Mouse (Mus musculus): ENCODE measurements around the gene Vmn1r188. TPM values are rescaled to one million over a fixed set of nuclear protein-coding genes. Genes with fewer than 3 reads are reported as not detected.
"Not testable (repeated sequence)": the region's sequence is repeated elsewhere in the genome, so short reads cannot be mapped to it uniquely, and the experiment has no call there.

The Vmn1r188 gene
- polyA plus RNA-seq, 1 experiment from 2014 or later = not detected

DNA sequence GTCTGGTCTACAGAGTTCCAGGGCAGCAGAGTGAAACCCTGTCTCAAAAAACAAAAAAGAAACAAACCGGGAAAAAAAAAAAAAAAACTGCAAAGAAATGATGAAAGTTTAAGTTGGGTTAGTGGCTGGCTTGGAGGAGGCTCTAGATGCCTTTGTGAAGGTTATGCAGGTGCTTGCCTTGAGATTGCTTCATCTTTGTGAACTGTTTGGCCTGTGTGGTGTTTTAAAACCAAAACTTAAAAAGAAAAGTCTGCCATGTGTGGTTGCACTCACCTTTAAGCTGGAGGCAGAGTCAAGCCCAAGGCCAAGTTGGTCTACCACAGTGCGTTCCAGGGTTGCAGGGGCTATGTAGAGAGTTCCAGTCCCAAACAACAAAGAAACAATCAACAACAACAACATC lies 35.2 kb upstream of the Vmn1r188 start:
- 62% methylated on average over 2 of the region's 2 CpGs for WGBS (ENCODE audit: insufficient replicate concordance)
- no peak for ATAC-seq (ENCODE audit: low read depth)
- Histone ChIP-seq H3K9me3 (replicated peaks; ENCODE audit: control insufficient read depth, low read length) (no peaks in the 10 kb centered on the region), H3K27ac (ENCODE audit: low read length) (no peak overlapping the region), H3K4me3 (ENCODE audit: low read depth, low read length) (no peak overlapping the region), H3K4me2 (ENCODE audit: low read depth, low read length) (no peak overlapping the region), H3K36me3 (ENCODE audit: control insufficient read depth, insufficient read depth) (no peaks in the 10 kb centered on the region), H3K27me3 (ENCODE audit: control insufficient read depth, insufficient read depth, low read depth, low read length) (no peaks in the 10 kb centered on the region), H3K9ac (ENCODE audit: low read depth, low read length) (no peak overlapping the region), H3K4me1 (ENCODE audit: control insufficient read depth, low read depth, low read length) (peaks cover 31% of the 10 kb centered on the region)

DNA sequence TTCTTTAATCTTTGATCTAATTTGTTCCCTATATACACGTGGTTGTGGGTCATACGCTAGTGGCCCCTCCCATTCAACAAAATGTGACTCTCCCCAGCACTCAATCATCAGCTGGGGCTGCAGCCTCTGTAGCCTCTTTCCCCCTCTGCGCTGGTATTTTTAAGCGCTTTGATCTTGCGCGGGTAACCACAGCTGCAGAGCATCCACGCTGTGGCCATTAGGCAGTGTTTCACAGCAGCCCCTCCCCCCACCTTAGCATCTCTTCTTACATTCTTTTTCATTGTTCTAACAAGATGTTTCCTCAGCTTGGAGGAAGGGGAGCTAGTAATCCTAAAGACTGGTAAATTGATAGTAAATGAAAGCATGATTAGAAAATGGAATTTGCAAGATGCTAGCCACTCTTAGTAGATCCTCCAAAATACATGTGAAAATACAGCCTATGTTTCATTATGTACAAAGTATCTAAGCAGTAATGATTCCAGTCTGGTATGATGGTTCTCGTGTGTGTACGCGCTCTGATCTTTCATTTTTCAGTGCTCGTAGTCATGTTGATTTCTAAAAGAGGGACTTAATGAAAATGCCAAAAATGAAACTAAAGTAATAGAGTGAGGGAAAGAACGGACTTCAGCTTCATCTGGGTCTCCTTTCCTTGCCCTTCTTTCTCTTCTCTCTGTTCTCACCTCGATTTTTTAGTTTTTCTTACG lies 34.4 kb upstream of the Vmn1r188 start:
- Histone ChIP-seq H3K4me3 (ENCODE audit: low read depth, low read length) (peak overlapping the region; percentile 63), H3K9ac (ENCODE audit: low read depth, low read length) (peak overlapping the region; percentile 63), H3K27ac (ENCODE audit: low read length) (peak overlapping the region; percentile 50), H3K4me2 (ENCODE audit: low read depth, low read length) (peak overlapping the region; percentile 85), H3K9me3 (replicated peaks; ENCODE audit: control insufficient read depth, low read length) (no peaks in the 10 kb centered on the region), H3K4me1 (ENCODE audit: control insufficient read depth, low read depth, low read length) (peaks cover 25% of the 10 kb centered on the region), H3K27me3 (ENCODE audit: control insufficient read depth, insufficient read depth, low read depth, low read length) (no peaks in the 10 kb centered on the region), H3K36me3 (ENCODE audit: control insufficient read depth, insufficient read depth) (no peaks in the 10 kb centered on the region)
- no peak for ATAC-seq (ENCODE audit: low read depth)
- under 1% methylated on average over 14 of the region's 14 CpGs for WGBS (ENCODE audit: insufficient replicate concordance)

DNA sequence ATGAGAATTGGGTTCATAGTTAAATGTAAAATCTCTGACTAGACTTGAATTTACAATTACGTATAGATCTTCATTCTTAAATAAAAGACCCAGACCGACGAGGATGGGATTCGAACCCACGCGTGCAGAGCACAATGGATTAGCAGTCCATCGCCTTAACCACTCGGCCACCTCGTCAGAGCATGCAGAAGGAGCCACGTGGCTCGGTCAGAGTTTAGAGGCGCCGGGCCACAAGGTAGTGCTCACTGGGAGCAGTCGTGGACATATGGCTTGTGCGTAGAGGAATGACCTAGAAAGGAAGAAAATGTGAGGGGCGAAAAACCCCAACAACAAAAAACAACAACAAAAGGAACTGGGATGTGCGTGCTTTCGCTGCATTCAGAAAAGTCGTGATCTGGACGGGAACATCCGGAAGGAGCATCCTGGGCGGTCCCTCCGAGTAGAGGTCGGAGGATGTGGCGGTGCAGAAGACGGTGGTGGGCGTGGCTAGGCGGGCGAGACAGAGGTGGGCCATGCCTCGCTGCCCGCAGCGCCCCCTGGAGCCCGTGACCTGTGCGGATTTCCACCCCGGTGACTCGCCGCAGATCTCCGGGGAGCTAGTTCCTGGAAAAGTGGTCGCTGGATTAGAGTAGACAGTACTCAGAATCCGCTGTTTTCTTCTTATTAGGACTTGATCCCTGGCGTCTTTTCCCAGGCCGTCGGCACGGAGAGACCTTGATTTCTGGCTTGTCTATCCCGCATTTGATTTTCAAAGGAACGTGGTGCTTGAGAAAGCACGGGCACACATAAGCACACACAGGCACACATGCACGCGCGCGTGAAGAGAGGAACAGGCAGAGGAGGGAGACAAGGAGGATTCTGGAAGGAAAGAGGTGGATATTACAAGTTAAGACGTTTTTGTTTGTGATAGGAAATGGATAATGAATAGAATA lies 33.4 kb upstream of the Vmn1r188 start:
- H3K4me1 ChIP-seq (ENCODE audit: control insufficient read depth, low read depth, low read length) = peaks cover 18% of the 10 kb centered on the region
- H3K9me3 ChIP-seq (replicated peaks; ENCODE audit: control insufficient read depth, low read length) = no peaks in the 10 kb centered on the region
- peak overlapping the region; percentile 63 for H3K4me3 ChIP-seq (ENCODE audit: low read depth, low read length)
- no peaks in the 10 kb centered on the region for H3K36me3 ChIP-seq (ENCODE audit: control insufficient read depth, insufficient read depth)
- H3K9ac ChIP-seq (ENCODE audit: low read depth, low read length) = peak overlapping the region; percentile 66
- H3K27me3 ChIP-seq (ENCODE audit: control insufficient read depth, insufficient read depth, low read depth, low read length) = no peaks in the 10 kb centered on the region
- peak; percentile 94 for ATAC-seq (ENCODE audit: low read depth)
- WGBS (ENCODE audit: insufficient replicate concordance) = under 1% methylated on average over 52 of the region's 52 CpGs
- peak overlapping the region; percentile 85 for H3K4me2 ChIP-seq (ENCODE audit: low read depth, low read length)
- peak overlapping the region; percentile 70 for H3K27ac ChIP-seq (ENCODE audit: low read length)

DNA sequence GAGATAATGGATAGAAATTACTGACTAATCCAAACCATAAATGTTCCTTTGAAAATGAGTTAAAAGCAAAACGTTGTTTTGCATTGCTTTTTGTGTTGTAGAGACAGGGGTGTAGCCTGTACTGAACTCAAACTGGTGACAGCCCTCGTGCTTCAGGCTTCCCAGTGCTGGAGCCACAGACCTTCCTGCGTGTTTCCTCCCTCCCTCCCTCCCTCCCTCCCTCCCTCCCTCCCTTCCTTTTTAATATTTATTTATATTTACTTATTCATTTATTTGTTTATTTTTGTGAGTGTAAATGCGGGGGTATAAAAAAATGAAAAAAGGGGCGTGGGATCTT lies 32.7 kb upstream of the Vmn1r188 start:
- no peaks in the 10 kb centered on the region for H3K36me3 ChIP-seq (ENCODE audit: control insufficient read depth, insufficient read depth)
- H3K27me3 ChIP-seq (ENCODE audit: control insufficient read depth, insufficient read depth, low read depth, low read length) = no peaks in the 10 kb centered on the region
- H3K4me2 ChIP-seq (ENCODE audit: low read depth, low read length) = peak overlapping the region; percentile 85
- no peak overlapping the region for H3K27ac ChIP-seq (ENCODE audit: low read length)
- H3K9me3 ChIP-seq (replicated peaks; ENCODE audit: control insufficient read depth, low read length) = no peaks in the 10 kb centered on the region
- peaks cover 18% of the 10 kb centered on the region for H3K4me1 ChIP-seq (ENCODE audit: control insufficient read depth, low read depth, low read length)
- H3K4me3 ChIP-seq (ENCODE audit: low read depth, low read length) = peak overlapping the region; percentile 63
- peak overlapping the region; percentile 66 for H3K9ac ChIP-seq (ENCODE audit: low read depth, low read length)
- WGBS (ENCODE audit: insufficient replicate concordance) = 10% methylated on average over 5 of the region's 5 CpGs
- ATAC-seq (ENCODE audit: low read depth) = no peak

DNA sequence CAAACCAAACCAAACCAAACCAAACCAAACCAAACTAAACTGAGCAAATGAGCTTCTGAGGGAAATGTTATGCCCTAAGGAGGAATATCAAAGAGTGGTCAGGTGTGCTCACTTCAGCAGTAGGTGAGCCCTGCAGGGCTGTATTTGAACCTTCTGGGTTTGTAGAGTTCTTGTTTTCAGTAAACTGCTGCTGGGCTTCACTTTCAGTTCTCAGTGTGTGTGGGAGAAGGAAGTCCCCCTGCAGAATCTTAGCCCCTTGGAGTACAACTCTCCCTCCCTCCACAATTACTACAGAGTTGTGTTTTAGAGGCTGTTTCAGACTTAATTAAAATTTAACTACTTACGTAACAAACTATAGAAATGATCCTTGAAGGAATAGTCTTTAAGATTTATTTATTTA lies 30.5 kb upstream of the Vmn1r188 start:
- Histone ChIP-seq H3K9me3 (replicated peaks; ENCODE audit: control insufficient read depth, low read length) (no peaks in the 10 kb centered on the region), H3K4me2 (ENCODE audit: low read depth, low read length) (no peak overlapping the region), H3K27ac (ENCODE audit: low read length) (no peak overlapping the region), H3K4me3 (ENCODE audit: low read depth, low read length) (no peak overlapping the region), H3K9ac (ENCODE audit: low read depth, low read length) (no peak overlapping the region), H3K27me3 (ENCODE audit: control insufficient read depth, insufficient read depth, low read depth, low read length) (no peaks in the 10 kb centered on the region), H3K36me3 (ENCODE audit: control insufficient read depth, insufficient read depth) (no peaks in the 10 kb centered on the region), H3K4me1 (ENCODE audit: control insufficient read depth, low read depth, low read length) (peaks cover 18% of the 10 kb centered on the region)
- ATAC-seq (ENCODE audit: low read depth) = no peak
- 83% methylated on average over 1 of the region's 1 CpGs for WGBS (ENCODE audit: insufficient replicate concordance)

DNA sequence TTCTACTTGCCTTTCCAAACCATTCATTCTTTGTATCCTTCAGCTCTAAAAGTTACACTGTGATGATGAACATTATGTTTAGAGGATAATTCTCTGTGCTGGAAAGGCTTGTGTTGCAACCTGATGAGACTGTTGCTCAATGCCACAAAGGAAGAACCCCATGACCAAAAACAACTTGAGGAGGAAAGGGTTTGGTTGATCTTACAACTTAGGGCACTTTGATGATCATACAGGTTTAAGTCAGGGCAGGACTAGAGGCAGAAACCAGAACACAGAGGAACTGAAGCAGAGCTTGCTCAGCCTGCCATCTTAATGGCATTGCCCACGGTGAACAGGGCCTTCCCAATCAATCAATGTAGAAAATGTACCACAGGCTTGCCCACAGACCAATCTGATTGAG lies 22.8 kb upstream of the Vmn1r188 start:
- H3K9me3 ChIP-seq (replicated peaks; ENCODE audit: control insufficient read depth, low read length) = no peaks in the 10 kb centered on the region
- H3K9ac ChIP-seq (ENCODE audit: low read depth, low read length) = no peak overlapping the region
- H3K27ac ChIP-seq (ENCODE audit: low read length) = no peak overlapping the region
- H3K4me2 ChIP-seq (ENCODE audit: low read depth, low read length) = no peak overlapping the region
- no peak for ATAC-seq (ENCODE audit: low read depth)
- no peaks in the 10 kb centered on the region for H3K27me3 ChIP-seq (ENCODE audit: control insufficient read depth, insufficient read depth, low read depth, low read length)
- WGBS (ENCODE audit: insufficient replicate concordance) = 33% methylated on average over 1 of the region's 1 CpGs
- no peaks in the 10 kb centered on the region for H3K36me3 ChIP-seq (ENCODE audit: control insufficient read depth, insufficient read depth)
- no peaks in the 10 kb centered on the region for H3K4me1 ChIP-seq (ENCODE audit: control insufficient read depth, low read depth, low read length)
- H3K4me3 ChIP-seq (ENCODE audit: low read depth, low read length) = no peak overlapping the region

DNA sequence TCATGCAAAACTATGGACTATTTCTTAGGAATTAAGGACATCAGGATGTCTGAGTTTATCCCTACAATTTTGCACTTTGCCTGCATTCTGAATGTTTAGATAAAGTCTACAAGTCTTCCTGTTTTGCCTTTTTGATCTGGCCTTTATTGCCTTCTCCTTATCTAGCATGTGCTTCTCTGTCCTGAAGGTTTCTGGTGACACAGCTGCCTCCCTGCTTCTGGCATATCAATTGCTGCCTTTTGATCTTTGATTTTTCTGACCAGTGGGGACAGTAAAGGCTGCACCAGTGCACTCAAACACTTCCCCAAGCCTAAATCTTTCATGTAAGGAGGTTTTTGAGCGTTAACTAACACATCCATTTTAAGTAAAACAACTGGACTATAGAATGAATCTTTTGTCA lies 20.8 kb upstream of the Vmn1r188 start:
- H3K4me2 ChIP-seq (ENCODE audit: low read depth, low read length) = no peak overlapping the region
- WGBS (ENCODE audit: insufficient replicate concordance) = 27% methylated on average over 1 of the region's 1 CpGs
- H3K36me3 ChIP-seq (ENCODE audit: control insufficient read depth, insufficient read depth) = no peaks in the 10 kb centered on the region
- H3K4me1 ChIP-seq (ENCODE audit: control insufficient read depth, low read depth, low read length) = no peaks in the 10 kb centered on the region
- no peaks in the 10 kb centered on the region for H3K27me3 ChIP-seq (ENCODE audit: control insufficient read depth, insufficient read depth, low read depth, low read length)
- H3K27ac ChIP-seq (ENCODE audit: low read length) = no peak overlapping the region
- no peaks in the 10 kb centered on the region for H3K9me3 ChIP-seq (replicated peaks; ENCODE audit: control insufficient read depth, low read length)
- no peak for ATAC-seq (ENCODE audit: low read depth)
- H3K4me3 ChIP-seq (ENCODE audit: low read depth, low read length) = no peak overlapping the region
- H3K9ac ChIP-seq (ENCODE audit: low read depth, low read length) = no peak overlapping the region

- ATAC-seq (ENCODE audit: low read depth); H3K4me3 ChIP-seq (ENCODE audit: low read depth, low read length); H3K9ac ChIP-seq (ENCODE audit: low read depth, low read length); H3K36me3 ChIP-seq (ENCODE audit: control insufficient read depth, insufficient read depth); H3K27ac ChIP-seq (ENCODE audit: low read length); H3K4me2 ChIP-seq (ENCODE audit: low read depth, low read length); H3K9me3 ChIP-seq (replicated peaks; ENCODE audit: control insufficient read depth, low read length); H3K27me3 ChIP-seq (ENCODE audit: control insufficient read depth, insufficient read depth, low read depth, low read length); H3K4me1 ChIP-seq (ENCODE audit: control insufficient read depth, low read depth, low read length): not testable (repeated sequence)
- WGBS (ENCODE audit: insufficient replicate concordance) = 68% methylated on average over 2 of the region's 2 CpGs
Measured at GRCm38 (mm10) chr13:22105724-22106123, 21.5 kb downstream of the Vmn1r188 start, which contains the start of gene Vmn1r189. Vmn1r189 (minus strand) TSS chr13:22105824.
